Mouse (Mus musculus) kidney, postnatal 0 days (tissue): ENCODE data around the gene Chpt1. TPM values are rescaled to one million over a fixed set of nuclear protein-coding genes. Genes with fewer than 3 reads are reported as not detected.

Experiments used
- ATAC-seq: fragments of 200-750 bp; cut with Nextera tagmentation; replicated peaks from 2 replicates; pipeline ENCODE4 v1.8.0; 2017; ENCODE audit warnings: low read depth, moderate number of reproducible peaks, moderate TSS enrichment, moderate library complexity; ENCODE audit not compliant: low FRiP score
- DNase-seq: peaks from one replicate; pipeline ENCODE4 v3.0.0-alpha.2; 2016; ENCODE audit warnings: low spot score
- H3K27ac ChIP-seq: fragments of 300-500 bp; sonication (generic); 2 replicates; pipeline ENCODE4 v1.5.1; 2014; ENCODE audit warnings: mild to moderate bottlenecking
- H3K27me3 ChIP-seq: fragments of 300-500 bp; sonication (generic); 2 replicates; pipeline ENCODE4 v1.6.1; 2014; ENCODE audit warnings: low read length, mixed read lengths; ENCODE audit not compliant: insufficient read depth
- H3K36me3 ChIP-seq: fragments of 300-500 bp; sonication (generic); 2 replicates; pipeline ENCODE4 v1.6.1; 2014; ENCODE audit warnings: low read length, mixed read lengths; ENCODE audit not compliant: insufficient read depth
- H3K4me1 ChIP-seq: fragments of 300-500 bp; sonication (generic); replicated peaks from 2 replicates; pipeline ENCODE4 v1.6.1; 2014; ENCODE audit warnings: antibody characterized with exemption, low read length, mixed read lengths; ENCODE audit not compliant: insufficient read depth
- H3K4me2 ChIP-seq: fragments of 300-500 bp; sonication (generic); 2 replicates; pipeline ENCODE4 v1.6.1; 2014; ENCODE audit warnings: mild to moderate bottlenecking, low read length, moderate library complexity, mixed read lengths
- H3K4me3 ChIP-seq: fragments of 300-500 bp; sonication (generic); replicated peaks from 2 replicates; pipeline ENCODE4 v1.5.1; 2014; ENCODE audit warnings: low read depth, low read length
- H3K9ac ChIP-seq: fragments of 300-500 bp; sonication (generic); 2 replicates; pipeline ENCODE4 v1.6.1; 2014; ENCODE audit warnings: low read depth, low read length
- H3K9me3 ChIP-seq: fragments of 300-500 bp; sonication (generic); replicated peaks from 2 replicates; pipeline ENCODE4 v1.6.1; 2016; ENCODE audit warnings: low read length, inconsistent platforms, mixed read lengths
- CTCF ChIP-seq: IDR thresholded peaks from 2 replicates; pipeline ENCODE4 v1.5.1; 2016; ENCODE audit warnings: antibody characterized with exemption, low read depth, mild to moderate bottlenecking, moderate library complexity
- WGBS: fragments of 180-500 bp; shearing (Covaris S2); extraction: QIAGEN DNeasy Blood & Tissue Kit; methylation state at CpG from one replicate; pipeline ENCODE4 v1.1.7; 2014; 5-methylcytosine and 5-hydroxymethylcytosine counted together
- polyA plus RNA-seq: library from polyadenylated mRNA; unstranded; fragments of >200 nt; fragmentation: Nextera tagmentation; extraction: Ambion mirVana; gene quantifications from 2 replicates; pipeline ENCODE4 v1.2.1, GENCODE M21; 2015

Chpt1 gene
- polyA plus RNA-seq, 1 experiment from 2014 or later: 283 TPM

DNA sequence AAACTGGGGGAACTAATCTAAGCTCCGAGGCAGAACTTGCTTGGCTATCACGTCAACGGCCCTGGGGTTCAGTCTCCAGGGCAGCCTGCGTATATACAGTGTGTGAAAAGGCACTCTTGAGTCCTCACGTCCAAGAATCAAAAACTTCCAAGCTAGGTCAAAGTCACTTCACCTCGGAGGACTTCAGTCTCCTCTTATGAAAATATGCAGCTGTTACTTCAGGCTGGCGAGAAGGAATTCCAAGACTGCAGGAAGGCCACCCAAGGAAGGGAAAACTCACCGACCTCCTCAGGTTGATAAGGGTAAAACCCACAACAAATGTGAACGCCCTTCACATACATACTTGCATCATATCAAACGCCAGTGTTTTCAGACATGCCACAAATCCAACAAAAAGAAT is 2.5 kb downstream of the Chpt1 start:
- Histone ChIP-seq H3K4me1 (peaks cover 9% of the 10 kb centered on the region; the same call in 1 of the 2 replicates), H3K27ac (peak overlapping the region; percentile 79), H3K4me3 (peak overlapping the region; percentile 62; the same call in 1 of the 2 replicates), H3K4me2 (peak overlapping the region; percentile 59), H3K27me3 (no peaks in the 10 kb centered on the region), H3K9ac (no peak overlapping the region), H3K9me3 (no peaks in the 10 kb centered on the region), H3K36me3 (no peaks in the 10 kb centered on the region)
- TF ChIP-seq CTCF: no peak
- no peak for ATAC-seq
- DNase-seq: peak; percentile 62
- WGBS: 35% methylated on average over 10 of the region's 10 CpGs

DNA sequence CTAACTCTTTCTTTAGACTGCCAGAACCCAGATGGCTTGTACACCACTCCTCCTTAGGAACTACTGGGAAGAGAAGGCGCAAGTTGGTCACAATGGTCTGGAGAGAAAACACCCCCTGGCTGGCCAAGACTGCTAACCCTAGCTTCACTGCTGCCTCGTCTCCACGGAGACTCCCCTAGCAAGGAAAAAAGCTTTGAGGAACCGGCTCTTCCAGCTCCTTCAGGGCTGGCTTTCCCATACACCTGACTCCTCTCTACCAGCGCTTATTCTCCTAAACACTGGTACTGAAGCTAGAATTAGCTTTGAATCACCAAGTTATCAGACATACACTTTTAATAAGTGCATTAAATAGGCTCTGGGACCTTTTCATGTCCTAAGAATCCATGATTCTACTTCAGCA is 3.9 kb downstream of the Chpt1 start:
- 67% methylated on average over 5 of the region's 5 CpGs for WGBS
- no peak for TF ChIP-seq CTCF
- Histone ChIP-seq H3K27ac (no peak overlapping the region), H3K36me3 (no peaks in the 10 kb centered on the region), H3K27me3 (no peaks in the 10 kb centered on the region), H3K4me2 (peak overlapping the region; percentile 59), H3K9ac (no peak overlapping the region), H3K9me3 (no peaks in the 10 kb centered on the region), H3K4me1 (peaks cover 9% of the 10 kb centered on the region; the same call in 1 of the 2 replicates), H3K4me3 (no peak overlapping the region)
- no peak for DNase-seq
- no peak for ATAC-seq

DNA sequence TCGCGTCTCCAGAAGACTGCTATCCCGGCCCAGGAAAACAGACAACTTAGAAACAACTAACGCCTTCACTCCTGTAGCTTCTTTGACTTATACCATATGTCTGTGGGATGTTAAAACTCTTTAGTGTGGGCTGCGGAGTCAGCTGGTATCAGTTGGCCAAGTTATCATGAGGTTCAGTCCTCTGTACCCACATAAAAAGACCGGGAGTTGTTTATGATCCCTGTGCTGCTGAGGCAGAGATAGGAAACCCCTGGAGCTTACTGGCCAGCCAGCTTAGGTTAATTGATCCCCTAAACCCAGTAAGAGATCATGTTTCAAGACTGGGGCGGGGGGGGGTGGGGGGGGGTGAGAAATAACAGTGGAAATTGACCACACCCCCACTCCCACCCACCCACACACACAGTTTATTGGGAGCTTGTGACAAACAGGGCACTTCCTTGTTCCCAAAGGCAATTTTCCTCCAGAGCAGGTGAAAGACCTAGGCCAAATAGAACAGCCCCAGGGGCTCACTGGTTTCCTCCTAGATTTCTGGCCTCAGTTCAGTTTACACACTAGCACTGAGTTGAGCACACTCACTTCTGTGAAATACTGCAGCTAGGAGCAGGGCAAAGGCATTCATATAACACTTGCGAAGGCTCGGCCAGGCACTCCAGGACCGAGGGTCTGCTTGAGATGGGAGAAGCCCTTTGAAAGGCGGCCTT is 6.9 kb downstream of the Chpt1 start:
- Histone ChIP-seq H3K4me1 (peaks cover 13% of the 10 kb centered on the region), H3K4me3 (no peak overlapping the region), H3K36me3 (no peaks in the 10 kb centered on the region), H3K9ac (no peak overlapping the region), H3K9me3 (no peaks in the 10 kb centered on the region), H3K4me2 (peak overlapping the region; percentile 21; the same call in 1 of the 2 replicates), H3K27ac (no peak overlapping the region), H3K27me3 (no peaks in the 10 kb centered on the region)
- peak; percentile 37; the same call in 1 of the 2 replicates for ATAC-seq
- peak; percentile 48 for DNase-seq
- TF ChIP-seq CTCF: no peak
- 29% methylated on average over 11 of the region's 11 CpGs for WGBS

DNA sequence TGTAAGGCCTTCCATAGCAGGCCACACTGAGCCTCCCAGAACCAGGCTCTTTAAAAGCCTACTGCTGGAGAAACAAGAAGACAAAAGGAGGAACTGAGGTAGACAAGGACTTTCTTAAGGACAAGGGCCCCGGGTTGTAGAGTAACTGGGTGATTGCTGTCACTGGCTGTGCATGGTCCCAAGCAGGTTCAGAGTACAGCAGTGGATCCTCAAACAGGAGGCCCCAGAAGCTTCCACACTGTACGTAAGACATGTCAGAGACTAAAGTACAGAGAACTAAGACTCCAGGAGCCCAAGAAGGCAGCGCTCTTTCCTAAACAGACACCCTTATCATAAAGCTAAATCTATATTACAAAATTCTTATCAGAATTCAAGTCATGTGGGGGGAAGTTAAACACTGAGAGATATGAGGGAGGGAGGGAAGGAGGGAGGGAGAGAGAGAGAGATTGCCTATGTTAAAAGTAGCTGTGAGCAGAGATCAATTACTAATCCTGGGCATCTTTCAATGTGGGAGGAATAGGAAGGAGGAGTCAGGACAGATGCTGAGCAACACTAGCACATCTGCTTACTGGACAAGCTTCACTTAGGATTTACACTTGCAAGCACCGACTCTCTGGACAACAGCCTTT is 8.8 kb downstream of the Chpt1 start:
- WGBS: 64% methylated on average over 4 of the region's 4 CpGs
- H3K27me3 ChIP-seq: no peaks in the 10 kb centered on the region
- no peak for DNase-seq
- no peak for TF ChIP-seq CTCF
- no peak overlapping the region for H3K4me3 ChIP-seq
- no peaks in the 10 kb centered on the region for H3K36me3 ChIP-seq
- peaks cover 4% of the 10 kb centered on the region; the same call in 1 of the 2 replicates for H3K4me1 ChIP-seq
- no peaks in the 10 kb centered on the region for H3K9me3 ChIP-seq
- no peak for ATAC-seq
- H3K9ac ChIP-seq: no peak overlapping the region
- H3K27ac ChIP-seq: no peak overlapping the region
- no peak overlapping the region for H3K4me2 ChIP-seq

DNA sequence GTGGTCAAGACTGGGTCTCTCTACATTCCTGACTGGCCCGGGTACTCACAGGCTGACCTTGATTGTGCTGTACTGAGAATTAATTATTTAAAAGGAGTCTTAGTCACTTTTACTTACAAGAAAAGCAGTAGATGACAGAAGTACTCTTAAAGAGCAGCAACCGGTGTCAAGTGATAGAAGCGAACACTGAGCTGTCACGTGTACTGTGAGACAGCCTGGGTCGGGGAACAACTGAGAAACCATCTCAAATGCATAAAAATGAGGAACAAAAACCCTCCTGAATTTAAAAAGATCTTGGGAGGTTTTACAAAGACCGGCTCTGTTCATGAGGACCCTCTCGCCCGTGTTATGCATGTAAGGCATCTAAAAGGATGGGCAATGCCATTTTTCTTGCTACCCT is 11.2 kb downstream of the Chpt1 start:
- TF ChIP-seq CTCF: no peak
- Histone ChIP-seq H3K9ac (no peak overlapping the region), H3K4me2 (no peak overlapping the region)

DNA sequence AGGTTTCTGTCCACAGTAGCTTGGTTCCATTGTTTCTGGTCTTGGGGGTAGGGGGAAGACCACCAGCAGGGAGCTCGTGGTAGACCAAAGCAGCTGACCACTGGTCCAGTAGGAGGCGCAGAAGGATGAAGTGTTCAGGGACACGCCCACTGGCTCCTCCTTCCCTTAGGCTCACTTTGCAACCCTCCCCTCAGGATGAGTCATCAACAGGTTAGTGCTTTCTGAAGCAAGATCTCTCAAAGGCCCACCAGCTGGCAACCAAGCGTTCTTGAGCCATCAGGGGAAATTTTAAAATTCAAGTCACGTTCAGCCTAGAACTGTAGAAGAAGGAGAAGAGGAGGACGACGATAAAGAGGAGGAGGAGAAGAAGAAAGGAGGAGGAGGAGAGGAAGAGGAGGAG is 12.2 kb downstream of the Chpt1 start:
- H3K9ac ChIP-seq: no peak overlapping the region
- H3K4me3 ChIP-seq: no peak overlapping the region
- DNase-seq: no peak
- no peaks in the 10 kb centered on the region for H3K36me3 ChIP-seq
- 71% methylated on average over 7 of the region's 7 CpGs for WGBS
- ATAC-seq: no peak
- no peak for TF ChIP-seq CTCF
- no peak overlapping the region for H3K4me2 ChIP-seq
- no peaks in the 10 kb centered on the region for H3K27me3 ChIP-seq
- H3K27ac ChIP-seq: no peak overlapping the region
- peaks cover 4% of the 10 kb centered on the region; the same call in 1 of the 2 replicates for H3K4me1 ChIP-seq
- H3K9me3 ChIP-seq: no peaks in the 10 kb centered on the region

More for the DNA sequence above, 11.2 kb downstream of the Chpt1 start:
- H3K27ac ChIP-seq: no peak overlapping the region
- H3K27me3 ChIP-seq: no peaks in the 10 kb centered on the region
- H3K36me3 ChIP-seq: no peaks in the 10 kb centered on the region
- no peak for ATAC-seq
- H3K4me3 ChIP-seq: no peak overlapping the region
- 57% methylated on average over 8 of the region's 8 CpGs for WGBS
- no peak for DNase-seq
- peaks cover 4% of the 10 kb centered on the region; the same call in 1 of the 2 replicates for H3K4me1 ChIP-seq
- H3K9me3 ChIP-seq: no peaks in the 10 kb centered on the region
